Mouse (Mus musculus): Measurements from ENCODE around the gene Ccdc24. TPM values are rescaled to one million over a fixed set of nuclear protein-coding genes. Genes with fewer than 3 reads are reported as not detected.

Ccdc24 gene
- polyA plus RNA-seq, 1 experiment from 2014 or later, result 1.5 TPM

GRCm38 (mm10) chr4:117829260-117830123 is 42.9 kb downstream of the Ccdc24 start:
- no peaks in the 10 kb centered on the region for H3K27me3 ChIP-seq (replicated peaks; ENCODE audit: control insufficient read depth, insufficient read depth, low read length)
- ATAC-seq (peak; percentile 63), DNase-seq (ENCODE audit: low spot score) (peak; percentile 72)
- H3K27ac ChIP-seq (ENCODE audit: low read depth, low read length), result no peak overlapping the region
- no peaks in the 10 kb centered on the region for H3K9me3 ChIP-seq (replicated peaks; ENCODE audit: control insufficient read depth, low read length)
- H3K4me2 ChIP-seq (ENCODE audit: low read length), result peak overlapping the region; percentile 9; the same call in 1 of the 2 replicates
- H3K9ac ChIP-seq (ENCODE audit: low read length), result no peak overlapping the region
- WGBS, result 6% methylated on average over 12 of the region's 12 CpGs
- peaks cover 3% of the 10 kb centered on the region; the same call in 1 of the 2 replicates for H3K4me1 ChIP-seq (ENCODE audit: control insufficient read depth, insufficient read depth, low read length)
- no peak overlapping the region for H3K4me3 ChIP-seq (ENCODE audit: low read depth, low read length)
- H3K36me3 ChIP-seq (ENCODE audit: control insufficient read depth, insufficient read depth, low read length), result no peaks in the 10 kb centered on the region

DNA sequence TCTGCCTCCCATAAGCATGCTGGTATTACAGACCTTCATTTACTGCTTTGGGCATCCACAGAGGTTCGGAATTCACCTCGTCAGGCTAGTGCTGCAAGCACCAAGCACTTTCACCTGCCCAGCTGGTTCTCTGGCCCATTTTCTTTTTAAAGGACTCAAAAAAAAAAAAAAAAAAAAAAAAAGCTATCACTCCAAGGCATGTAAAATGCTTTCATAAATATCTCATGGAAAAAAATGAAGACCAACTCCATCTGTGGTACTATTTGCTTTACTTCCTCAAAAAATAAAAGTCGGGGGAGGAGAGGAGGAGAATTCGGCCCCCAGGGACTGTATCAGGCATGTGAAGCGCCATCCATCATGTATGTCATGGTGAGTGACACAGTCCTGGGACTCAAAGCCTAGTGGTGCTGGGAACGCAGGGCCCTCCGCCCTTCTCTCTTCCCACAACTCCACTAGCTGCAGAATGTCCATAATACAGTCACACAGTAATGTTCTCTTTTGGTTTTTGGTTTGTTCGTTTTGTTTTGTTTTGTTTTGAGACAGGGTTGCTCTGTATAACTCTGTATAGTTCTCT is 43.7 kb downstream of the Ccdc24 start:
- no peaks in the 10 kb centered on the region for H3K9me3 ChIP-seq (replicated peaks; ENCODE audit: control insufficient read depth, low read length)
- no peak overlapping the region for H3K4me3 ChIP-seq (ENCODE audit: low read depth, low read length)
- DNase-seq (ENCODE audit: low spot score), result no peak
- H3K9ac ChIP-seq (ENCODE audit: low read length), result no peak overlapping the region
- H3K4me2 ChIP-seq (ENCODE audit: low read length), result no peak overlapping the region
- peaks cover 3% of the 10 kb centered on the region; the same call in 1 of the 2 replicates for H3K4me1 ChIP-seq (ENCODE audit: control insufficient read depth, insufficient read depth, low read length)
- no peak overlapping the region for H3K27ac ChIP-seq (ENCODE audit: low read depth, low read length)
- H3K27me3 ChIP-seq (replicated peaks; ENCODE audit: control insufficient read depth, insufficient read depth, low read length), result no peaks in the 10 kb centered on the region
- WGBS, result 82% methylated on average over 8 of the region's 8 CpGs
- no peaks in the 10 kb centered on the region for H3K36me3 ChIP-seq (ENCODE audit: control insufficient read depth, insufficient read depth, low read length)
- no peak for ATAC-seq

DNA sequence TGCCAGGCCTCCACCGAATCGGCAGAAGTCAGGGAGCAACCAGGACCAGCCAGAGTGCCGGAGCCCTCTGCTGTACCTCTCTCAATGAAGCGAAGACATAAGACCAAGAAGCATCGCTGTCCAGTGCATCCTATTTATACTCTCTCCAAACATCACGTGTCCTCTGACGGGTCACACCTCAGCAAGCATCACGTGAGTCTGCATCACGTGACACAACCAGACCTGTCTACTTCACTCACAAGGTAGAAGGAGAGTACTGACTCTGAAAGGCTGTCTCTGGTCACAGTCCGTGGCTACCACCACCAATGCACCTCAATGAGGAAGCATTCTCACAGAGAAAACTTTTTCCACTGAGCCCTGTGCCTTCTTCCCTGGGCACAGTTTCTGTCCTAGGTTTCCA is 54.3 kb downstream of the Ccdc24 start:
- no peak for ATAC-seq
- H3K9me3 ChIP-seq (replicated peaks; ENCODE audit: control insufficient read depth, low read length), result no peaks in the 10 kb centered on the region
- H3K9ac ChIP-seq (ENCODE audit: low read length), result no peak overlapping the region
- H3K4me2 ChIP-seq (ENCODE audit: low read length), result no peak overlapping the region
- H3K4me3 ChIP-seq (ENCODE audit: low read depth, low read length), result no peak overlapping the region
- no peak for DNase-seq (ENCODE audit: low spot score)
- H3K36me3 ChIP-seq (ENCODE audit: control insufficient read depth, insufficient read depth, low read length), result no peaks in the 10 kb centered on the region
- WGBS, result 94% methylated on average over 10 of the region's 10 CpGs
- H3K4me1 ChIP-seq (ENCODE audit: control insufficient read depth, insufficient read depth, low read length), result no peaks in the 10 kb centered on the region
- H3K27ac ChIP-seq (ENCODE audit: low read depth, low read length), result no peak overlapping the region
- no peaks in the 10 kb centered on the region for H3K27me3 ChIP-seq (replicated peaks; ENCODE audit: control insufficient read depth, insufficient read depth, low read length)

- no peaks in the 10 kb centered on the region for H3K4me1 ChIP-seq (ENCODE audit: control insufficient read depth, insufficient read depth, low read length)
- H3K4me2 ChIP-seq (ENCODE audit: low read length), result no peak overlapping the region
- DNase-seq (ENCODE audit: low spot score) (no peak), ATAC-seq (no peak)
- 79% methylated on average over 5 of the region's 5 CpGs for WGBS
- H3K4me3 ChIP-seq (ENCODE audit: low read depth, low read length), result no peak overlapping the region
- H3K9ac ChIP-seq (ENCODE audit: low read length), result no peak overlapping the region
- H3K36me3 ChIP-seq (ENCODE audit: control insufficient read depth, insufficient read depth, low read length), result no peaks in the 10 kb centered on the region
- no peaks in the 10 kb centered on the region for H3K9me3 ChIP-seq (replicated peaks; ENCODE audit: control insufficient read depth, low read length)
- no peak overlapping the region for H3K27ac ChIP-seq (ENCODE audit: low read depth, low read length)
- H3K27me3 ChIP-seq (replicated peaks; ENCODE audit: control insufficient read depth, insufficient read depth, low read length), result no peaks in the 10 kb centered on the region
These were observed 55.6 kb downstream of the Ccdc24 start for GRCm38 (mm10) chr4:117816776-117817175.

Other genes with a start within 250 kb of the Ccdc24 start
- gene Dmap1, start 190.3 kb downstream of the Ccdc24 start, polyA plus RNA-seq (2014; fragmentation: Nextera tagmentation; extraction: Ambion mirVana), result 94.9 and 97.6 TPM in 2 replicates
- not detected in 2 replicates for gene Gm12845, start 148.1 kb downstream of the Ccdc24 start, polyA plus RNA-seq (2014; fragmentation: Nextera tagmentation; extraction: Ambion mirVana)
- not detected in 2 replicates for gene Klf17, start 106.9 kb downstream of the Ccdc24 start, polyA plus RNA-seq (2014; fragmentation: Nextera tagmentation; extraction: Ambion mirVana)
- 8.0 and 9.6 TPM in 2 replicates for gene Slc6a9, start 38.1 kb downstream of the Ccdc24 start, polyA plus RNA-seq (2014; fragmentation: Nextera tagmentation; extraction: Ambion mirVana)
- gene B4galt2, start 10.9 kb upstream of the Ccdc24 start, polyA plus RNA-seq (2014; fragmentation: Nextera tagmentation; extraction: Ambion mirVana), result 49.1 and 50.6 TPM in 2 replicates
- gene Atp6v0b, start 14.8 kb upstream of the Ccdc24 start, polyA plus RNA-seq (2014; fragmentation: Nextera tagmentation; extraction: Ambion mirVana), result 483 and 520 TPM in 2 replicates
- 26.8 and 31.9 TPM in 2 replicates for gene Dph2, start 19.5 kb upstream of the Ccdc24 start, polyA plus RNA-seq (2014; fragmentation: Nextera tagmentation; extraction: Ambion mirVana)
- gene Ipo13, start 42.4 kb upstream of the Ccdc24 start, polyA plus RNA-seq (2014; fragmentation: Nextera tagmentation; extraction: Ambion mirVana), result 64.1 and 66.2 TPM in 2 replicates
- 0.22 and 0.36 TPM in 2 replicates for gene Artn, start 57.2 kb upstream of the Ccdc24 start, polyA plus RNA-seq (2014; fragmentation: Nextera tagmentation; extraction: Ambion mirVana)

Data from forebrain, embryonic 14.5 days (tissue).